Mouse (Mus musculus): ENCODE results near the gene Emd. TPM values are rescaled to one million over a fixed set of nuclear protein-coding genes. Genes with fewer than 3 reads are reported as not detected.

Gene Emd
- polyA plus RNA-seq, 1 experiment from 2014 or later = 16.2 TPM

DNA sequence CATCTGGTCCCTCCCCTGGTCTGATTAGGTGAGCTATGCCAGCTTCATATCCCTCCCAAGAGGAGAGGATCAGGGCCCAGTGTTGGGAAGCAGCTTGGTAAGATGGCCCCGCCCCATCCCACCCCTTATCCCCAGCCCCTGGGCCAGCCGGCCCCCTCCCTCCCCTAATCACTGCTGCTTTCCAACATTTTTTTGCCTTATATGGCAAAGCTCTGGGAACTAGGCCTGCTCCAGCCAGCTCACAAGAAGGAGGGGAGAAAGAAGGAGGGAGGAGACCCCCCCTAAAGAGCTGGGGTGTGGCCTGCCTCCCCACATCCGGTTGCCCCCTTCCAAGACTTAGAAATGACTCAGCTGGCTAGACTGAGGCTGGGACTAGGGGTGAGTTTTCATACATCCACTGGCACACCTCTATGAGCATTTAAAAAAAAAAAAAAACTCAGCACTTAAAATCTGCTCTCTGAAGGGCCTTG is 9.8 kb upstream of the Emd start:
- peak overlapping the region; percentile 69 for H3K4me3 ChIP-seq (ENCODE audit: low read length)
- no peaks in the 10 kb centered on the region for H3K9me3 ChIP-seq (replicated peaks; ENCODE audit: control insufficient read depth, low read length)
- peak overlapping the region; percentile 75 for H3K4me2 ChIP-seq (ENCODE audit: low read depth, low read length)
- 24% methylated on average over 3 of the region's 3 CpGs for WGBS
- no peaks in the 10 kb centered on the region for H3K27me3 ChIP-seq (ENCODE audit: control insufficient read depth, insufficient read depth, low read length)
- H3K4me1 ChIP-seq (ENCODE audit: control insufficient read depth, insufficient read depth, low read length) = peaks cover 9% of the 10 kb centered on the region
- peak overlapping the region; percentile 94 for H3K27ac ChIP-seq (ENCODE audit: low read length)
- ATAC-seq (replicated peaks; ENCODE audit: extremely low read depth, insufficient read depth, low FRiP score) = peak; percentile 63
- peaks cover 28% of the 10 kb centered on the region for H3K36me3 ChIP-seq (ENCODE audit: control insufficient read depth, insufficient read depth)
- H3K9ac ChIP-seq (ENCODE audit: low read length) = peak overlapping the region; percentile 86

DNA sequence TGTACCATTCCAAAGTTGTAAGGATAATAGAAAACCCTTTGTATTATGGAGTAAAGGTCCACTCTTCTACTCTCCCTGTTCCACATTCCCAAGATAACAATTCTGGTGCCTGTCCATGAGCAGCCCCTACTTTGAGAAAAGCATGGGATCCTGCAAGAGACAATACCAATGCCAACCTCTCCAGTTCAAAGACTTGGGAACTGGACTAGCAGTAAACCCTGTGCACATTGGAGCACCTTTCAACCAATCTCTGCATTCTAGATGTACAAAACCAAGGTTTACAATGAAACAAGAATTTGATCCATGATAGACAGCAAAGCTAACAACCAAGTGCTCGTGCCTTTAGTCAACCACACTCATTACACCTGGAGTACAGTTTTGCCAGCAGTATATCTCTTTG is 9.4 kb upstream of the Emd start:
- Histone ChIP-seq H3K9ac (ENCODE audit: low read length) (peak overlapping the region; percentile 86), H3K4me3 (ENCODE audit: low read length) (peak overlapping the region; percentile 69), H3K9me3 (replicated peaks; ENCODE audit: control insufficient read depth, low read length) (no peaks in the 10 kb centered on the region), H3K4me2 (ENCODE audit: low read depth, low read length) (peak overlapping the region; percentile 75), H3K4me1 (ENCODE audit: control insufficient read depth, insufficient read depth, low read length) (peaks cover 9% of the 10 kb centered on the region), H3K36me3 (ENCODE audit: control insufficient read depth, insufficient read depth) (peaks cover 24% of the 10 kb centered on the region), H3K27me3 (ENCODE audit: control insufficient read depth, insufficient read depth, low read length) (no peaks in the 10 kb centered on the region), H3K27ac (ENCODE audit: low read length) (peak overlapping the region; percentile 94)
- WGBS = 27% methylated on average over 1 of the region's 1 CpGs
- ATAC-seq (replicated peaks; ENCODE audit: extremely low read depth, insufficient read depth, low FRiP score) = no peak

DNA sequence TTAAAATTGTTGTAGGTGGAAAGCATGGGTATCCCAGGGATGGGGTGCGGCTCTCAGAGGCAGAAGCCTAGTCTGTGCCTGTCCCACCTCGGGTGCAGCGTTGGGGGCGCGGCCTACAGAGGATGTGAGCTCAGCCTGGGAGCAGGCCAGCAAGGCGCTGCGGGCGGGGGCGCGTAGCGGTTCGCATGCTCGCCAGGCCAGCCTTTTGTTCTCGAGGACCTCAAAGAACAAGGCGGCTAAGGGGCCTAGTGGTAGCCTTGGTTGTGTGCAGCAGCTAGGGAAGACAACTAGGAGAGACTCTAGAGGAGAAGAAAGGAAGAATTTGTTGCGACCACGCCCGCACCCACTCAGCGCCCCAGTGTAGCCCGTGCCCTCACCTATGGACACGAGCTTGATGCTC is 8.8 kb upstream of the Emd start:
- Histone ChIP-seq H3K27me3 (ENCODE audit: control insufficient read depth, insufficient read depth, low read length) (no peaks in the 10 kb centered on the region), H3K4me3 (ENCODE audit: low read length) (peak overlapping the region; percentile 69), H3K36me3 (ENCODE audit: control insufficient read depth, insufficient read depth) (peaks cover 24% of the 10 kb centered on the region), H3K27ac (ENCODE audit: low read length) (peak overlapping the region; percentile 94), H3K9me3 (replicated peaks; ENCODE audit: control insufficient read depth, low read length) (no peaks in the 10 kb centered on the region), H3K4me2 (ENCODE audit: low read depth, low read length) (peak overlapping the region; percentile 75), H3K4me1 (ENCODE audit: control insufficient read depth, insufficient read depth, low read length) (peaks cover 9% of the 10 kb centered on the region), H3K9ac (ENCODE audit: low read length) (peak overlapping the region; percentile 86)
- 11% methylated on average over 21 of the region's 21 CpGs for WGBS
- ATAC-seq (replicated peaks; ENCODE audit: extremely low read depth, insufficient read depth, low FRiP score) = peak; percentile 51

DNA sequence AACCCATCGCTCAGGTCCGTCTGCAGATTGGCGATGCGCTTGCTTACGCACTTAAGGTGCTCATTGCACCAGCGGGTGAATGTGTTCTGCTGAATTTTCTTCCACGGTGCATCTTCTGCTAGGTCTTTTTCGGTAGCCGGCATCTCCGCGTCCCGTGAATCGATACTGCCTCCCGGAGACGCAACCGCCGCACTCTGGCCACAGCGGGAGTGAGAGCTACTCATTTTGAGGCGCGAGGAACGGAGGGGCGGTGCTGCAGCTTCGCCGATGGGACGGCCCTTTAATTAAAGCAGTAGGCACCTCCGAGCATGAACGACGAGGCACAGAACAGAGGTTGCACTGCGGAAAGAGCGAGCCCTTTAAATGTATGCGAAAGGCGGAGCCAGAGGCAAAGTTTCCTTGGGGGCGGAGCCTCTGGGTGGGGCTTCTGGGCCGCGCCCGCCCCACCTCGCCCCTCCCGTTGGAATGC is 8.2 kb upstream of the Emd start:
- 14% methylated on average over 38 of the region's 38 CpGs for WGBS
- H3K9me3 ChIP-seq (replicated peaks; ENCODE audit: control insufficient read depth, low read length) = no peaks in the 10 kb centered on the region

DNA sequence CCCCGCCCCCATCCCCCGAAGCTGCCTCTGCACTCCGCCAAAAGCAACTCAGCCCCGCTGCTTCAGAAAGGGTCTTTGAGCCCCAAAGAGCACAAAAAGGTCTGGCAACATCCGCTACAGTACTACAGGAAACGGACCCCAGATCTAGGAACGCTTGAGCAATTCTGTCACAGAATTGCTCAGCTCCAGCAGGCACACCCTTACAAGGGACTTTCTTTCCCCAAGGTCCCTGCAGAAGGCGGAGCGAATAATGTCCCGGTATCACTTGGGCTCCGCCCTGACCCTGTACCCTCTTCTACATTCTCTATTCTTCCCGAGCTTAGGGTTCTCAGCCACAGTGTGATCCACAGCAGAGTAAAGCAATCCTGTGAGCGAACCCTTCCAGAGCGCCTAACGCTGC is 7.8 kb upstream of the Emd start:
- Histone ChIP-seq H3K9me3 (replicated peaks; ENCODE audit: control insufficient read depth, low read length) (no peaks in the 10 kb centered on the region), H3K27ac (ENCODE audit: low read length) (peak overlapping the region; percentile 93)
- WGBS = 21% methylated on average over 15 of the region's 15 CpGs

More for the DNA sequence above, 8.2 kb upstream of the Emd start:
- peak overlapping the region; percentile 69 for H3K4me3 ChIP-seq (ENCODE audit: low read length)
- H3K36me3 ChIP-seq (ENCODE audit: control insufficient read depth, insufficient read depth) = peaks cover 20% of the 10 kb centered on the region
- peak overlapping the region; percentile 75 for H3K4me2 ChIP-seq (ENCODE audit: low read depth, low read length)
- peak overlapping the region; percentile 94 for H3K27ac ChIP-seq (ENCODE audit: low read length)
- ATAC-seq (replicated peaks; ENCODE audit: extremely low read depth, insufficient read depth, low FRiP score) = peak; percentile 83
- no peaks in the 10 kb centered on the region for H3K27me3 ChIP-seq (ENCODE audit: control insufficient read depth, insufficient read depth, low read length)
- H3K4me1 ChIP-seq (ENCODE audit: control insufficient read depth, insufficient read depth, low read length) = peaks cover 9% of the 10 kb centered on the region
- H3K9ac ChIP-seq (ENCODE audit: low read length) = peak overlapping the region; percentile 86

DNA sequence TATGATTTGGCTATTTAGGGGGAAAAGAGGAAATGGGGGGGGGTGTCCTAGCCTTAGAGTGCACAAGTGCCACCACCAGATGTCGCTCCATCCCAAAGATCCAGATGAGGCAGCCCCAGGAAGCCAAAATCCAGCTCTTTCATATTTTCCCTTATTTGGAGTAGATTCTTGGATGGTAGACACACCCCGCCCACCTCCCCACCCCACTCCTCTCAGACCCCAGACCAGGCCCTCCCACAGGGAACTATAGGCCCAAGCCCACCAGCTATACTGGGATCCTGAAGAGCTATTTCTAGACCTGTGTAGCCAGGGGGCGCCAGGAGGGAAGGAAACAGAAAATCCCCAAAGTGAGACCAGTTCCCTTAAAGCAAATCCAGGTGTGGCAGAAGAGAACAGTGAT is 5.8 kb upstream of the Emd start:
- Histone ChIP-seq H3K9me3 (replicated peaks; ENCODE audit: control insufficient read depth, low read length) (no peaks in the 10 kb centered on the region), H3K27me3 (ENCODE audit: control insufficient read depth, insufficient read depth, low read length) (no peaks in the 10 kb centered on the region), H3K4me1 (ENCODE audit: control insufficient read depth, insufficient read depth, low read length) (peaks cover 2% of the 10 kb centered on the region; the same call in 1 of the 2 replicates), H3K4me2 (ENCODE audit: low read depth, low read length) (peak overlapping the region; percentile 68), H3K27ac (ENCODE audit: low read length) (peak overlapping the region; percentile 81), H3K9ac (ENCODE audit: low read length) (peak overlapping the region; percentile 76), H3K36me3 (ENCODE audit: control insufficient read depth, insufficient read depth) (no peaks in the 10 kb centered on the region), H3K4me3 (ENCODE audit: low read length) (peak overlapping the region; percentile 51)
- WGBS = 5% methylated on average over 3 of the region's 3 CpGs
- no peak for ATAC-seq (replicated peaks; ENCODE audit: extremely low read depth, insufficient read depth, low FRiP score)

More for the DNA sequence above, 7.8 kb upstream of the Emd start:
- Histone ChIP-seq H3K36me3 (ENCODE audit: control insufficient read depth, insufficient read depth) (peaks cover 15% of the 10 kb centered on the region), H3K9ac (ENCODE audit: low read length) (peak overlapping the region; percentile 75), H3K27me3 (ENCODE audit: control insufficient read depth, insufficient read depth, low read length) (no peaks in the 10 kb centered on the region), H3K4me3 (ENCODE audit: low read length) (peak overlapping the region; percentile 55), H3K4me1 (ENCODE audit: control insufficient read depth, insufficient read depth, low read length) (peaks cover 9% of the 10 kb centered on the region), H3K4me2 (ENCODE audit: low read depth, low read length) (peak overlapping the region; percentile 68)
- peak; percentile 18; the same call in 1 of the 2 replicates for ATAC-seq (replicated peaks; ENCODE audit: extremely low read depth, insufficient read depth, low FRiP score)

DNA sequence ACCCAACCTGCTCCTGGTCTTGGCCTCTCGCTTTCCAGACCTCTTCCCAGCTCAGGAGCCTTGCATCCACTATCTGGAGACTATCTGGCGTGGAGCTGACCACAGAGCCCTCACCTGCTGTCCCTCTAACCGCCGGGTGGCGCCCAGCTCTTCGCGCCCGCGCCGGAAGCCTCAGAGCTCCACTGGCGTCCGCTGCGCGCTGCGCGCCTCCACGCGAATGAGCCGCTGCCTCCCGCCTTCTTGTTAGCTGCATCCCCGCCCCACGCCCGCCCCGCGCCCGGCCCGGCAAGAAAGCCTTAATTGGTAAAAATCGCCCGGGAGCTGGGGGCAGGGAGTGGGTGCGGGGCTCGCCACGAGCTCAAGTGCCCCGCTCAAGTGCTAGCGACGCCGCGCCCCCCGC is 4.9 kb upstream of the Emd start, which contains the start of gene Flna:
TSS of gene Flna (minus strand) at position 206 of the 400 bp plus-strand sequence.
- H3K9me3 ChIP-seq (replicated peaks; ENCODE audit: control insufficient read depth, low read length) = no peaks in the 10 kb centered on the region
- H3K4me2 ChIP-seq (ENCODE audit: low read depth, low read length) = peak within 1 kb of the TSS; percentile 68
- no peaks in the 10 kb centered on the region for H3K27me3 ChIP-seq (ENCODE audit: control insufficient read depth, insufficient read depth, low read length)
- H3K9ac ChIP-seq (ENCODE audit: low read length) = peak within 1 kb of the TSS; percentile 76
- H3K27ac ChIP-seq (ENCODE audit: low read length) = peak within 1 kb of the TSS; percentile 81
- H3K4me3 ChIP-seq (ENCODE audit: low read length) = peak within 1 kb of the TSS; percentile 51
- no peaks in the 10 kb centered on the region for H3K36me3 ChIP-seq (ENCODE audit: control insufficient read depth, insufficient read depth)
- H3K4me1 ChIP-seq (ENCODE audit: control insufficient read depth, insufficient read depth, low read length) = peaks cover 2% of the 10 kb centered on the region; the same call in 1 of the 2 replicates
- ATAC-seq (replicated peaks; ENCODE audit: extremely low read depth, insufficient read depth, low FRiP score) = no peak
- 15% methylated on average over 38 of the region's 38 CpGs for WGBS

DNA sequence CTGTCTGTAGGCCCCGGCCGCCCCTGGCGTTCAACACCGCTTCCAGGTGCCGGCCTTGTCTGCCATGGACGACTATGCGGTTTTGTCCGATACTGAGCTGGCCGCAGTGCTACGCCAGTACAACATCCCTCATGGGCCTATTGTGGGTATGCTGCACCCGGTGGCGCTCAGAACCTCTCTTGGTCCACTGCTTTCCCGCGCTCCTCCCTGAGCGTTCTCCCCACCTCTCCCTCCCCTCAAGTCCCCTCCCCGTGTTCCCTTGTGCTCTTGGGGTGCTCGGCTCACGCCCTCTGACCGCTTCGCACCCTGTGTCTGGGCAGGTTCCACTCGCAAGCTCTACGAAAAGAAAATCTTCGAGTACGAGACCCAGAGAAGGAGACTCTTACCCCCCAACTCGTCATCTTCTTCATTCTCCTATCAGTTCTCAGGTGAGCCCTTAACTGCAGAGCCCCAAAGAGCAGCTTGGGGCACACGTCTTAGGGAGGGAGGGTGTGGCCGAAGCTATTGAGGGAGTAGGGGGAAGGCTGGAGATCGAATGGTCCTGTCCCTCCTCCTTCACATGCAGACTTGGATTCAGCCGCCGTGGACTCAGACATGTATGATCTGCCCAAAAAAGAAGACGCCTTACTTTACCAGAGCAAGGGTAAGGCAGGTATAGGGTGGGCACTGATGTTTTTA is 540 bp downstream of the Emd start:
- Histone ChIP-seq H3K27me3 (ENCODE audit: control insufficient read depth, insufficient read depth, low read length) (no peaks in the 10 kb centered on the region), H3K36me3 (ENCODE audit: control insufficient read depth, insufficient read depth) (peaks cover 7% of the 10 kb centered on the region), H3K4me3 (ENCODE audit: low read length) (peak overlapping the region; percentile 69), H3K4me2 (ENCODE audit: low read depth, low read length) (peak overlapping the region; percentile 74), H3K9ac (ENCODE audit: low read length) (peak overlapping the region; percentile 82), H3K27ac (ENCODE audit: low read length) (peak overlapping the region; percentile 91), H3K4me1 (ENCODE audit: control insufficient read depth, insufficient read depth, low read length) (peaks cover 3% of the 10 kb centered on the region; the same call in 1 of the 2 replicates), H3K9me3 (replicated peaks; ENCODE audit: control insufficient read depth, low read length) (no peaks in the 10 kb centered on the region)
- no peak; the same call in 1 of the 2 replicates for ATAC-seq (replicated peaks; ENCODE audit: extremely low read depth, insufficient read depth, low FRiP score)
- 18% methylated on average over 31 of the region's 31 CpGs for WGBS

DNA sequence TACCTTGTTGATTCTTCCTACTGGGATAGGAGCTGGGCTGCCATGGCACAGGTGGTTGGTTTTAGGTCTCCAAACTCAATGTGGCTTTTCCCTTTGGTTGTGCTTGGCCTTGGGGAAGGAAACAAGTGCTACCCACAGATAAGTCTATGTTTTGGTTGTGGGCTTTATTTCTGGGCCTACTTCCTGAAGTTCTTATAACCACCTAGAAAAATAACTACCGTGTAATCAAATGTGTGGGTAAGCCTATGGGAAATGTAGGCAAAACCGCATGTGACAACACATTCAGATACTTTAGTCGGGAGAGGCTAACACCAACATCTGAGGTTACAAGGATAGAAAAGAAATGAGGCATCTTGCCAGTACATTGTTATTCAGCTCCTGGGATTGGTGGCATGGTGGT is 3.3 kb downstream of the Emd start:
- no peak overlapping the region for H3K4me3 ChIP-seq (ENCODE audit: low read length)
- H3K4me1 ChIP-seq (ENCODE audit: control insufficient read depth, insufficient read depth, low read length) = peaks cover 3% of the 10 kb centered on the region; the same call in 1 of the 2 replicates
- no peak overlapping the region for H3K27ac ChIP-seq (ENCODE audit: low read length)
- ATAC-seq (replicated peaks; ENCODE audit: extremely low read depth, insufficient read depth, low FRiP score) = no peak
- 91% methylated on average over 3 of the region's 3 CpGs for WGBS
- H3K9me3 ChIP-seq (replicated peaks; ENCODE audit: control insufficient read depth, low read length) = no peaks in the 10 kb centered on the region
- no peak overlapping the region for H3K9ac ChIP-seq (ENCODE audit: low read length)
- no peaks in the 10 kb centered on the region for H3K27me3 ChIP-seq (ENCODE audit: control insufficient read depth, insufficient read depth, low read length)
- no peak overlapping the region for H3K4me2 ChIP-seq (ENCODE audit: low read depth, low read length)
- H3K36me3 ChIP-seq (ENCODE audit: control insufficient read depth, insufficient read depth) = peaks cover 7% of the 10 kb centered on the region
